Mouse (Mus musculus): ENCODE measurements around the gene Erf. TPM values are rescaled to one million over a fixed set of nuclear protein-coding genes. Genes with fewer than 3 reads are reported as not detected.

Gene Erf
- total RNA-seq, 2 experiments from 2014 or later: 5.0 to 6.1 TPM

- intact Hi-C loops (cut with DNase I): loop anchor here (2.0 to 5.0 kb wide), 5 partner anchors 26 to 148 kb away; partner anchors contain the start of gene Megf8
- DNase-seq: no peak
Observed at GRCm38 (mm10) chr7:25244562-25245369, 5.8 kb downstream of the Erf start.

- DNase-seq: no peak
Observed at GRCm38 (mm10) chr7:25243361-25243760, 7.2 kb downstream of the Erf start.

GRCm38 (mm10) chr7:25241062-25241461 is 9.5 kb downstream of the Erf start:
- intact Hi-C loops (cut with DNase I): loop anchor here (5.0 kb wide), 2 partner anchors 91 to 141 kb away; no protein-coding TSS in a partner anchor
- DNase-seq: peak in 1 of 2 experiments; percentile 35

More at GRCm38 (mm10) chr7:25243361-25243760, 7.2 kb downstream of the Erf start:
- intact Hi-C loops (cut with DNase I): loop anchor here (5.0 kb wide), 2 partner anchors 89 to 139 kb away; no protein-coding TSS in a partner anchor

GRCm38 (mm10) chr7:25240631-25241030 is 9.9 kb downstream of the Erf start:
- intact Hi-C loops (cut with DNase I): loop anchor here (5.0 kb wide), 2 partner anchors 92 to 142 kb away; no protein-coding TSS in a partner anchor
- no peak for DNase-seq

- peak; percentile 72 to 78 for DNase-seq
- intact Hi-C loops (cut with DNase I): no loop called here
Observed at GRCm38 (mm10) chr7:25238829-25239623, 11.5 kb downstream of the Erf start.

GRCm38 (mm10) chr7:25238015-25238706 is 12.4 kb downstream of the Erf start:
- intact Hi-C loops (cut with DNase I): no loop called here
- peak; percentile 86 for DNase-seq

GRCm38 (mm10) chr7:25237249-25238014 is 13.1 kb downstream of the Erf start, which contains the start of gene Gsk3a:
Gsk3a (minus strand) TSS chr7:25237851.
- peak; percentile 93 to 97 for DNase-seq
- intact Hi-C loops (cut with DNase I): no loop called here

GRCm38 (mm10) chr7:25235526-25235925 is 15.0 kb downstream of the Erf start:
- intact Hi-C loops (cut with DNase I): no loop called here
- no peak for DNase-seq

GRCm38 (mm10) chr7:25233061-25233460 is 17.5 kb downstream of the Erf start:
- intact Hi-C loops (cut with DNase I): no loop called here
- DNase-seq: no peak

GRCm38 (mm10) chr7:25232101-25232648 is 18.4 kb downstream of the Erf start:
- no peak for DNase-seq
- intact Hi-C loops (cut with DNase I): no loop called here

- intact Hi-C loops (cut with DNase I): no loop called here
- no peak for DNase-seq
Observed at GRCm38 (mm10) chr7:25230690-25231285, 19.8 kb downstream of the Erf start.

GRCm38 (mm10) chr7:25227523-25228300 is 22.8 kb downstream of the Erf start:
- DNase-seq: no peak
- intact Hi-C loops (cut with DNase I): no loop called here

GRCm38 (mm10) chr7:25222275-25222967 is 28.1 kb downstream of the Erf start:
- DNase-seq: no peak
- intact Hi-C loops (cut with DNase I): no loop called here

- intact Hi-C loops (cut with DNase I): no loop called here
- DNase-seq: peak; percentile 95 to 98
Observed at GRCm38 (mm10) chr7:25221102-25221883, 29.3 kb downstream of the Erf start, which contains the start of gene Zfp526. Zfp526 (plus strand) TSS chr7:25221425.

GRCm38 (mm10) chr7:25220457-25221101 is 30.0 kb downstream of the Erf start, which contains the start of gene Dedd2:
Dedd2 (minus strand) TSS chr7:25220615.
- intact Hi-C loops (cut with DNase I): no loop called here
- DNase-seq: no peak

Data from gastrocnemius, postnatal 36 days (tissue).